Mouse (Mus musculus) retina, postnatal 1 day (tissue): ENCODE data around the gene Ccnc.

ENCODE experiments used
- DNase-seq: peaks from one replicate; pipeline ENCODE4 v3.0.0-alpha.2; 2012

Ccnc gene

GRCm38 (mm10) chr4:21807204-21807603, 79.7 kb downstream of the Ccnc start:
- DNase-seq = peak; percentile 67
